Mouse (Mus musculus) G1E (cell line): ENCODE measurements at regions not wholly inside any gene's neighbourhood (a gene's known extent, or its start where the extent isn't known, plus 50 kb on each side); places are given as distances from the start of the nearest gene placed in this dataset.

Source experiments
- CTCF ChIP-seq: IDR thresholded peaks from 2 replicates; pipeline ENCODE4 v1.5.1; 2012; ENCODE audit warnings: low read depth, low read length, inconsistent platforms, mixed read lengths
- TAL1 ChIP-seq: conservative IDR thresholded peaks from 2 replicates; pipeline ENCODE4 v1.6.1; 2012; ENCODE audit warnings: low read depth, low read length, inconsistent platforms, mixed read lengths

DNA sequence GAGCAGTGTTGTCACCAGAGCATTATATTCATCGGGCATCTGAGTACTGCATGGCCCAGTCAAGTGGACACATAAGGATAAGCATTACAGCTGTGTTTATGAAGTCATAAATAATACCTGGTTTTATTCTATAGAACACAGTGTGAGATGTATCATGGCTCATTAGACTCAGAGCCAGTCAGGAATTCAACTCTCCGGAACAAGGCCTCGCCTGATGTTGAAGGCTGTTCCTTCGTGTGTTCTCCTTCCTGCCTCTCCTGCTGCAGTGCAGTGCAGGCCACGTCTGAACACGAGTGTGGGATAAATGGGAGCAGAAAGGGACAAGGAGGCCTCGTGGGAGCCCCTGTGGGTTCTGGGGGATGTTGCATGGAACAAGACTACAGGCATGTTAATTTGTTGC is 55.6 kb upstream of the Spats2l start:
- TF ChIP-seq CTCF, result no peak
- no peak for TF ChIP-seq TAL1
